Mouse (Mus musculus) heart, postnatal 25 days (tissue): ENCODE data around the gene Sfxn2. TPM values are rescaled to one million over a fixed set of nuclear protein-coding genes. Genes with fewer than 3 reads are reported as not detected.

Source experiments
- DNase-seq: peaks from one replicate; pipeline ENCODE4 v3.0.0; 2022; ENCODE audit warnings: low spot score
- intact Hi-C: fragments of 180-260 bp; cut with DNase I; formaldehyde crosslinking; loops from one replicate; pipeline ENCODE4 v1.15.1; 2025
- total RNA-seq, 2 experiments: library from RNA; stranded (reverse); gene quantifications; 2 replicates each; pipeline ENCODE4 v1.2.3; 2021

Sfxn2 gene
- total RNA-seq, result 1 to 10 TPM; 3.1 to 4.2 TPM

DNA sequence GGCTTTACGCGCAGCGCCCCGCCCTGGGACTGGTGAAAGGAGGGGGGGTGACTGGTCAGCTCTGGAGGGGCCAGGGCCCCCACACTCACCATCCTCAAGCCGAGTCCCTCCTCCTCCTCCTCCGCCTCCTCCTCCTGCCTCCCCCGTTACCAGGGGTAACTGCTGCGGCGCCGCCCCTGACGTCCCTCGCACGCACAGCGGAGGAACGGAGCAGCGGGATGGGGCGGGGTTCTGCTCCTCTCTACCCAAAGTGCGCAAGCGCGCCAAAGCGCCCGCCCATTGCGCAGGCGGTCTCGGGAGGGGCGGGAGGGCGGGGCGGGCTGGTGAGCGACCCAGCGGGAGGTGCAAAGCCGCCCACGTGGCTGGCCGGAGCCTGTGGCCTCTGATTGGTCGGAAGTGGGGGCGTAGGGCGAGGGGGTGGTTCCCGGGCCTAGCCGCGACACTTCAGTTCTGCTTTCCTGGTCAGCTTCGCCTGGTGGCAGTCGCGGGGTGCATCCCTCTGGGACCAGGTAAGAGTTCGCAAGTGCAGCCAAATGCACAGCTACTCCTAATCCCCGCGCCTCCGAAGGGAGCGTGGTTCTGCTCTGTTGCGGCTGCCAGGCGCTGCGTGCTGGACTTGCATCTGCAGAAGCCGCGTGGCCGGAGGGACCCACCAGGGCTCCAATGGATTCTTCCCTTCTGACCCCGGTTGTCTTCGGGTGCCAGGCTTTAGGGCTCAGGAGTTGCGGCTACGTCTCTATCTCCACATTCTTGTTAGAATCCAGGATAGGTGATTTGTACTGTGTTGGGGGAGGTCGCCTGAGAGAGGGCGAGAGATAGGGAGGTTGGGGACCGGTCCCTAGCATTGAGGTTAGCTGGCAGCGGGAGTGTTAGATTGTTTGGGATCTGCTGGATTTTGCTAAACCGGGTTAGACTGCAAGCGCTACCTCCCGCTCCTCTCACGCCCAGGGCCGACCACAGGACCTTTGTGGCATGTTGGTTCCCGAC, at the start of gene Sfxn2, which contains the start of gene Arl3:
Sfxn2 (plus strand) TSS at position 415 of the 987 bp plus-strand sequence.
Arl3 (minus strand) TSS at position 248 of the 987 bp plus-strand sequence.
- intact Hi-C loops, result no loop called here
- DNase-seq, result peak; percentile 91

DNA sequence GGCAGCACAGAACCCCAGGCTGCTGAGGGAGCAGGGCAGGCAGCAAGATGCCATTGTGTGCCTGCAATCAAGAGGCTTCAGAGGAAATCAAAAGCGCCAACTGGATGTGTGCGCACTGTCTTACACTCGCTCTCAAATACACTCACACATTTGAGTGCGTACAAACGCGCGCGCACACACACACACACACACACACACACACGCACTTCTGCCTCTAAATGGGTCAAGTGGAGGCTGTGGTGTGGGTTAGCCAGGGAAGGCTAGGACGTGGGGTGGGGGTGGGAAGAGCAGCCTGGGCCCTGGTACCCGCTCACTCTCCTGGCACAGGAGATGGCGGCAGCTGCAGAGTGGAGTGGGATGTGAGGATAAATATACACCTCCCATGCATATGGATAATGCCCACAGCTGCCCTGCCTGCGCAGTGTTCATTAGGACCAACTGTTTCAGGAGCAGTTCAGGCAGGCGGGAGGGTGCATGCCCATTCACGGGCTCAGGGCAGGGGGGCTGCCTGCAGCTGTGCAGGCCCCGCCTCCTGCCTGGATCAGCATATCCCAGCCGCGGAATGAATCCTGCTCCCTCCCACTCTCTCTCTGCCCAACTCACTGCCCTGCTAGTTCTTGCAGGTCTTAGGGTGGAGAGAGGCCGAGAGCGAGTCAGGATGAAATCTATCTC, 49.5 kb upstream of the Sfxn2 start:
- intact Hi-C loops, result loop anchor here (2.0 kb wide), 1 partner anchor 69 kb away; no protein-coding TSS in a partner anchor
- no peak for DNase-seq

DNA sequence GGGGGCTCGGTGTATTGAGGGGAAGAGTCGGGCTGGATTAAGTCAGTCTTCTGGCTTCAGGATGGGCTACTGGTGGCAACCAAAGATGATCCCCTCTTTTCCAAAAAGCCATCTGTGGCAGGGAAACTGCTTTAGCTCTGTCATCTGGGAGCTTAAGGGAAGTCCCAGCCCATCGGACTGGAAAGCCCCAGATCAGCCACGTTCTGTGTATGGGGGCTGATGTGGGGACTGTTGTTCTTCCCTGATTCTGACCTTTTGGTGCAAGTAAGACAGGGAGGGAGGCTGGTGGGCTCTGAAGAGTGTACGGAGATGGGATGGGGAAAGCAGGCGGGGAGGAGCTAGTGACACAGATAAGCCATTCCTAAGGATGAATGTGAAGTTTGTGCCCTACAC, 49.0 kb upstream of the Sfxn2 start:
- no peak for DNase-seq
- intact Hi-C loops, result loop anchor here (2.0 kb wide), 1 partner anchor 69 kb away; no protein-coding TSS in a partner anchor

DNA sequence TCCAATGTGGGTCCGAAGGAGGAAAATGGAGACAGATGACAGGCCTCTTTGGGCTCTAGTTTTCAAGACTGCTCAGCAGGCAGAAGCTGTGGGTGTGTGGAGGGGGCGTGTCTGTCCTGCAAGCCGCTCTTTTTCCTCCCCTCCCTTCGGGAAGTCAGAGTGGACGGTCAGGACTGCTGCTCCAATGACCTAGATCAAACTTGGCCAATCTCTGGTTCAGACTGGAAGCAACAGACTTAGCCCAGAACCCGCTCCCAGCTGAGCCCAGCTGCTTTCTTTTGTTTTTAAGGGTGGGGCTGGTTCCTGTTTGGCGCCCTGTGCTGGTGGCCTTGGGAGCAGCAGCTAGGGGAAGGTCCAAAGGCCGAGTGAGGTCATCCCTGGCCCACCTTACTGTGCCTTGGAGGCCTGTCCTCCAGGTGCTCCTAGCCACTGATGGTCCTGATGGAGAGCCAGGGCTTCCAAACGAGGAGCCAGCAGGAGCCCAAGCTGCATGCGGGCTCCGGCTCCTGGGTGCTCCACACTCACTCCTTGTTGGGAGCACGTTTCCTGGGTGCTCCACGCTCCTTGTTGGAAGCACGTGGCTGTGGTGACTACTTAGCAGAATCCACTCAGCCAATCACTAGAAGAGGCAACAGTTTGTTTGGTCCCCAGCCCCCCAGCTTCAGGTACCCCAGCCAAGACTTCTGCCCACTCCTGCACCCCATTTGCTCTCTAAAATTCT, 48.4 kb upstream of the Sfxn2 start:
- peak; percentile 77 for DNase-seq
- intact Hi-C loops, result loop anchor here (2.0 kb wide), 1 partner anchor 70 kb away; no protein-coding TSS in a partner anchor

DNA sequence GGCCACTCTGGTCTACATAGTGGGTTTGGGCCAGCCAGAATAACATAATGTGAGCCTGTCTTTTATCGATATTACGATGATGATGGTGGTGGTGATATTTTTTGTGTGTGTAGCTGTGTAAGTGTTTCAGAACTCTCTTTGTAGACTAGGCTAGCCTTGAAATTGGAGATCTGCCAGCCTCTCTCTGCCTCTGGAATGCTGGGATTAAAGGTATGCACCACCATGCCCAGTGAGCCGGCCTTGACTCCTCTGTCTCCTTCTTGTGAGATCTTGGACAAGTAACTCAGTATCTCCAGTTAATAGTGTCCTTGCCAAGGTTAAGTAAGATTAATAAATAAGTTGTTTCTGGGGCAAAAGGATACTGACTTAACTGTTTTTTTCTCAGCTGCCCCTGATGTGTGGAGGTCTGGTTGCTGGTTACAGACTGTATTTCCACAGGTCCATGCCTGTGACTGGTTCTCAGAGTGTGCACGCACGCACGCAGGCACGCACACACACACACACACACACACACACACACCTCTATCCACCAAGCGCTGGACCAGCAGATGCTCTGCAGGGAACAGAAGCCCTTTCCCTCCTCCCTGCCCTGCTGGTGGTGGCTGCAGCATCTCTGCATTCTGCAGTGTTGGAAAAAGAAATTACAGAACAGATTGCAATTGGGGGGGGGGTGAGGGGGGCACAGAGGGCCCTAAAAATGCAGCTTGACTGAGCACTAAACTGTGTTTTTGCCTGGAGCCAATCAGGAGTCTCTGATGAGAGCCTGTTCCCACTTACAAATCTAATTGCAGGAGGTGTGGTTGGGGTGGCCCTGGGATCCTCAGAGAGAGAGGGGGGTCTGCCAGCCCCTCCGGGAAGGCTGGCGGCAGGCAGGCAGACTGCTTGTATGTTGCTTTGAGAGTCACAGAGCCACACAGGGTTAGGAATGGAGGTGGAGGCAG, 47.2 kb upstream of the Sfxn2 start:
- intact Hi-C loops, result loop anchor here (2.0 kb wide), 1 partner anchor 71 kb away; no protein-coding TSS in a partner anchor

DNA sequence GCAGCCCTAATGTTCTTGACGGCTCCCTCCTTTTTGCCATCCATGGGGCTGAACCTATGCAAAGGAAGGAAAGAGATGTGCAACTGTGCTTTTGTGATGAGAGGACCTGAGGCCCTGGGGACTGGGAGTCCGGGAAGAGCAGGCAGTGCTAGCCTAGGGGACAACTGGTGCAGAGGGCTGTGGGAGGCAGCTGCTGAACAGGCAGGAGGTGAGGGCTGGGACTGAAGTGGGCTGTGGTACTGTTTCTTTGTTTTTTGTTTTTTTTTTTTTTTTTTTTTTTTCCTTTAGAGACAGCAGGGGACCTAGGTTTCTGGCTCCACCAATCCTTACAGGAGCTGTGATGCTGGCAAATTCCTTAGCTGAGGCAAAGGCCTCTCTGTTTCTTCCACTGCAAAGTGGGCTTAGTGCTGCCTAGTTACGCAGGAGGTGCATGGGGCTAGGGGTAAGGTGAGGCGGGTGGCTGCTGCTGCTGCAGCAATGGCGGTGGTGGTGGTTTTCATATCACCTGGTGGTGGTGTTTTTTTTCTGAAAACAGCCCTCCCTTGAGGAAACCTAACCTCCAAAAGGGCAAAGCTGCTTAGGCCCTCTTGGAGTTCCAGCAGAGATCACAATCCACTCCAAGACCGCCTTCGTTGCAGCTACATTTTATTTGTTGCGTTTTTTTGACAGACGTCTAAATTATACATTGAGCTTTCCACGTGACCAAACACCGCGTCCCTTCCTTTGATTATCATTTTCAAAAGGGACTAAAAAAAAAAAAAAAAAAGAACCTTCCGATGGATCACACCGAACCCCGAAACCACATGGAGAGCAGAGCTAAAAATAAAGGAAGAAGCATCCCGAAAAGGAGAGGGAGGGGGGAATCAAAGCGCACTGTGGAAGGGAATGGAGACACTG, 45.3 kb upstream of the Sfxn2 start:
- intact Hi-C loops, result no loop called here
- no peak for DNase-seq

More for the DNA sequence above, 47.2 kb upstream of the Sfxn2 start:
- no peak for DNase-seq

DNA sequence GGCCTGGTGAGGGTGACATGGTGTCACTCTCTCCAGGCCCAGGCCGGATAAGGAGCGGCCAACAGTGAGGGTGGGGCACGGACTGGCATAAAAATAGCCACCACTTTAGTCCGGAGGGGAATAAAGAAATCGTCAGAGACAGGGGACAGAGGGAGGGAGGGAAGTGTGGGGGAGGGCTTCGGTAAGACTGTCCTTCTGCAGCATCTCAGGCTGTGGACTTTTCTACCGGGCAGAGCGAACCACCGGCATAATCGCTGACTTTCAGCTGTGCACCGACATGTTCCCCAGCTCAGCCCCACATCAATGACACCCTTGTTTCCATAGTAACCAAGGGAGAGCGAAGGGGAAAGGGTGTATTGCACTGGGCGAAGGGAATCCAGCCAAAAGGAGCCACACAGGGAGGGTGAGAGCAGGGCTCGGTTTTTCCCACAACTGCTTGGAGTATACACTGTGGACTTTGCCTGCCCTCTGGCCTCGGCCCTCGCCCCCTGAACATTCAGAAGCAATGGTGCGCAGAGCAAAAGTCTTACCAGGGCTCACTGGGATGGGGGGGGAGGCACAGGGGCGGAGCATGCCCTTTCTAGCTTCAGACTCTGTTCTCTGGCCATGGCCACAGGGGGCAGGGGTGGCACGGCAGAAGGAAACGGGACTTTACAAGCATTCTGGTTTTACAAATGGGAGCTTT, 44.5 kb upstream of the Sfxn2 start:
- peak; percentile 51 for DNase-seq
- intact Hi-C loops, result no loop called here

DNA sequence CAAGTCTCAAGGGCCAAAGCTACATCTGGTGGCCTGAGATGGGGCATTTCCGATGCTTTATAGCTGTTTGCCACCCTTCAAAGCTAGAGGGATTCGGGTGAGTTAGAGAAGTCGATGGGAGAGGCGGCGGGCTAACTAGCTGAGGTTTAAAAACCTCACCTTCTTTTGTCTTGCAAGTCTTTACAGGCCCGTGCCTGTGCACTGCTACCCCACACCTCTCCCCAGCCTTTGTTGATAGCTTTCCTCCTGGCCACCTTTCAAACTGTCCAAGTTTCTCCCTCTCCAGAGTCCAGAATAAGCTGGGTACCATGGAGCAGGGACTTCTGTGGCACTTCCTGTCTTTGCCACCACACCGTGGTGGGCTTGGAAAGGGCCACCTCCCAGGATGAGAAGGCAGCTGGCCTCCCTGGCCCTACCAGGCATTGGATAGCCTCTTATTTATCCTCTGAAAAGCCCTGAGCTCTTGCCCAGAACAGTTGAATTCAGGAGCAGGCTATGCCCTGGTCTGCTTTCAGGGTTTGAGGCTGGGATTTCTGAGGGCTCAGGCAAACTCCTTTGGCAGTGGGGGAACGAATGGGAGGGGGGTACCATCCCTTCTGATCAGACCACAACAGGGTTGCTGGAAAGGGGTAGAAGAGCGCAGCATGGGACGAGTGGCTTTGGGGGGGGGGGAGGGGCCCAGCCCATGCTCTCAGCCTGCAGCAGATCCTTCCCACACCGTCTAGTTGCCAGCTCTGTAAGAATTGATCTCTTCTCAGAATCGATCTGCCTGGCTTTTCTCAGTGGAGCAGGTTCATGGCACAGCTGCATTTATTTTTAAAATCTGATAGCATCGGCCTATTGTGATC, 43.3 kb upstream of the Sfxn2 start:
- intact Hi-C loops, result loop anchor here (10.0 kb wide), 1 partner anchor 135 kb away; the partner anchor contains the start of genes Actr1a and Sufu

DNA sequence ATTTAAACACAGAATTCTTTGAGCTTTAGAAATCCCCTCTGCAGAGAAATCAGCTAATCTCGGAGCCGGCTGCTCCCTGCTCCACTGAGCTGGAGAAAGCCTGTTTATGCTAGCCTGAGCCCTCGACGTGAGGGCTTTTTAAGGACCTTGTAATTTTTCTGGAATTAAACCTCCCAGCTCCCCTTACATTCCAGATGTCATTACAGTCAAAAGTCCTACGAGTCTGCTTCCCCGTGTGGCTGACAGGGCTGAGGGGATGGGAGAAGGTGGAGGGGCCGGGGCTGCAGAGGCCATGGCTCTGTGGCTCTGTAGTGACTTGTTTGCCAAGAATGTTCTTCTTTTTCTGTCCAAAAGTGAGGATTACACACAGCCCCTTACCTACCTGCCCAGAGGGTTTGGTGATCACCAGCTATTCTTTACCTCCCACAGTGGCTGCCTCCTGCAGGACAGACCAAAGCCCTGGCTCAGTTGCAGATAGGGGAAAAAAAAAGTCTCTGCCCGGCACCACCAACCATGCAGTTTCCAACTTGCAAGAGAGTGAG, 42.6 kb upstream of the Sfxn2 start:
- intact Hi-C loops, result loop anchor here (10.0 kb wide), 1 partner anchor 136 kb away; the partner anchor contains the start of genes Actr1a and Sufu
- no peak for DNase-seq

More for the DNA sequence above, 43.3 kb upstream of the Sfxn2 start:
- DNase-seq, result no peak

DNA sequence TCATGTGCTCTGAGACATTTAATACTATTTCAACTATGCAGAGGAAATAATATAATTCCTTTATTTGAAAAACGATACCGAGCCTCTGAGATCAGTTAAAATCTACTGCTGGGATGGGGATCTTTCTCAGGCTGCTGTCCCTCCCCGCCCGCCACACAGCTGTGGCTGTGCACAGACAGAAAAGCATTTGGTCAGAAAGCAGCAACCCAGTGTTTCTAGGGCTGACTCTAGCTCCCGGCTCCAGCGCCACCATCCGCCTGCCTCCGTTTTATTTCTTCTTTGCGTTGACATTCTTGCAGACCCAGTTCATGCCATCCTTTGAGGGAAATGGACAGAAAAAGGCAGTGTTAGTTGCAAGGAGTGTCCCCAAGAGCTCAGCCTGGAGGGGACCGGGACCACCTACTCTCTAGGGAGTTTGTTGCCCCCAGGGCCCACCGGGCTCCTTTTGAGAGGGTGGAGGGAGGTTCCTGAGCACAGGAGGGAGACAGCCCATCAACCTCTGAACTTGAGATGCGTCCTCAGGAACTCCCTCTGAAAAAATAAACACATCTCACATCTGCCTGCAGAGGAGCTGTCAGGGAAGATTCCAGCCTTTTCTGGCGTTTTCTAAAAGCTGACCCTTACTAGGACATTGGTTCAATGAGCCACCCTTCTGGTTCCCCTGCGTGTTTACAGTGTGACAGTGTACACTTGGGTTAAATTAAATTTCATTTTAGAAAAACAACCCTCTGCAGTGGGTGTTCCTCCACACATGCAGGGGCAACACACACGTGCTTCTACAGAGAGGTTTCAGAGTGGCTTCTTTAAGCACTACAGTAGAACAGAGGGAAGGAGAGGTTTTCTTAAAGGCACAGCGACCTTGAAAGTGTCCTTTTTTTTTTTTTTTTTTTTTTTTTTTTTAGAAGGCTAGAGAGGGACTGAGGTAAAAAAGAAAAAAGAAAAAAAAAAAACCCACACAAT, 41.8 kb upstream of the Sfxn2 start:
- no peak for DNase-seq
- intact Hi-C loops, result loop anchor here (10.0 kb wide), 1 partner anchor 137 kb away; the partner anchor contains the start of genes Actr1a and Sufu

DNA sequence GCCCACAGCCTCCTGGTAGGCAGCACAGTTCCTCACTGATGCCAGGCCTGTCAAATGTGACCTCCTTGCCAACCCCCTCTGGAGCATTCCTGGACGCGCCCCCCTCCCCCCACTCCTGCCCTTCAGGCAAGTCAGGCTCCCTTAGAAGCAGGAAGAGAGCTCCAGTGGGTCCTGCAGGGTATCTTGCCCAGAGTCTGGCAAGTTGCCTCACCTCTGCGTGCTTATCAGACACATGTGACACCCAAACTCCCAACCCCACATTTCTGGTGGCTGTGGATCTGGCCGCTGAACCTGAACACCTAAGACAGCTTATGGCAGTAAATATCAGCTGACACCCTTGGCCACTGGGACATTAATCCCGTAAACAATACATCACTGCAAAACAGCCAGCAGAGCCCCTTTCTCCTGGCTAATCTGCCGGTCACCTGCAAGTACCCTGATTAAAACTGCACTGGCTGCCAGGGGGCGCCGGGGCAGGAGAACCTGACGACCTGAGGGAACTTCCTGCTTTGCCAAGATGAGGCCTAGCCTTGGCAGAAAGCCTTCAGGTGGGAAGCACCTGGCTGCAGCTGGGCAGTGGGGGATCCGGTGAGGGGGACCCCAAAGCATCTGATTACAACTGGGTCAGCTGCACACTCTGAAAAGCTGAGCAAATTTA, 41.0 kb upstream of the Sfxn2 start:
- DNase-seq, result no peak
- intact Hi-C loops, result loop anchor here (10.0 kb wide), 1 partner anchor 137 kb away; the partner anchor contains the start of genes Actr1a and Sufu

DNA sequence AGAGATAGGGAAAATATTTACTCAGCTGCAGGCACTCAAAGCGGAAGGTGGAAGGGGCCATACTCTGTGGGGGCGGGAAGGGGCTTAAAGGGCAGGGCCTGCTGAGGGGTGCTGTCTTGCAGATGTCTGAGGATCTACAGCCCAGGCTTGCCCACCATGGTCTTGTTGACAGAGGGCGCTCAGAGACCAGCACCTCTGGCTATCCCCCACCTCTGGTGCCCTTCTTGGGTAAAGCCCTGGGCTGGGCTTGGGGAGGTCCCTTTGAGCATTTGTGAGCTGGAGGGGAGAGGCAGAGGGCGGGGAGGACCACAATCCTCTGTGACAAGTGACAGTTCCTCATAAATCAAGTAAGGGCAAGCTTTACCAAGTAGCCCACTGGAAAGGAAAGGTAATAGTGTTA, 40.1 kb upstream of the Sfxn2 start:
- intact Hi-C loops, result loop anchor here (10.0 kb wide), 1 partner anchor 138 kb away; the partner anchor contains the start of genes Actr1a and Sufu
- DNase-seq, result no peak

DNA sequence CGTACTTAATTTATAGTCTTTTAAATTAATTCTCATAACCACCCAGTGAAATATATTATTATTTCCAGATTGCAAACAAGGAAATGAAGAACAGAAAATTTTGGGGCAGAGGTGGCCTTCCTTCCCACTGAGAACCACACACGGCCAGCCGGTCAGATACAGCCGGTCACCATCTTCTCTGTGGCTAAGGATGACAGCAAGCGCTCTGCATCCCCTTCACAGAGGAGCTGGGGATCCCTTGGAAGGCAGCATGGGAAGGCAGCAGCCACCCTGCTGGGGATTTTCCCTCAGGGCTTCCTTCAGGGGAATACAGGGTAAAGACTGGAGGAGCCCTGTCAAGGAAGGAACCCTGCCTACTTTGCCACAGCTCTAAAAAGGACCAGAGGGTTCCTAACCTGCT, 39.6 kb upstream of the Sfxn2 start:
- intact Hi-C loops, result loop anchor here (10.0 kb wide), 1 partner anchor 139 kb away; the partner anchor contains the start of genes Actr1a and Sufu
- DNase-seq, result no peak

DNA sequence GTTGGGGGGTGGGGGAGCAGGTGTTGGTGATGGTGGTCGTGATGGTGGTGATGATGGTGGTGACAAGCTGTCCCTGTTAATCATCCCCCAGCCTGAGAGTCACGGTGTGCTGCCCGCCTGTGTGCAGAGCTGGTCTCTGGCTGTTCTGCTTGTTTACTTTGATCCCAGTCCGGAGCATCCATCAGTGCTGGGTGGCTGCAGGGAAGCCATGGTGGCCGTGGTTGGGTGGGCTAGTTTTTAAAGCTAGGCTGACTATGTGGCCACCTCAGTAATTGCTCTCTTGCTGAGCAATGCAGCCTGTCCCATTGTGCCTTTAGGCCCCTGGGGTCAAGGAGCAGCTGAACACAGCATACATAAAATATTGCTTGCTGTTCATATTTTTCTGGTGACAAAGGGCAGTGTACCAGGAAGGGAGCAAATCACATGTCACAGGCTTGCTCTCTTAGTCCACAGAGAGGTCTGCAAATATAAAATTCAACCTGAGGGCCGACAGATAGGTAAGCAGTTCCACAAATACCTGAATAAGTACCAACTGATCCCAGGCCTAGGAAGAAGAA, 38.5 kb upstream of the Sfxn2 start:
- intact Hi-C loops, result loop anchor here (10.0 kb wide), 1 partner anchor 140 kb away; the partner anchor contains the start of genes Actr1a and Sufu
- no peak for DNase-seq
